Mouse (Mus musculus) embryonic facial prominence, embryonic 10.5 days (tissue): ENCODE results near the gene St6galnac5. TPM values are rescaled to one million over a fixed set of nuclear protein-coding genes. Genes with fewer than 3 reads are reported as not detected.

ENCODE experiments used
- DNase-seq: peaks from one replicate; pipeline ENCODE4 v3.0.0-alpha.2; 2017; ENCODE audit warnings: low spot score
- H3K27ac ChIP-seq: fragments of 300-500 bp; sonication (generic); replicated peaks from 2 replicates; pipeline ENCODE4 v1.5.1; 2016; ENCODE audit warnings: mild to moderate bottlenecking
- H3K27me3 ChIP-seq: fragments of 300-500 bp; sonication (generic); replicated peaks from 2 replicates; pipeline ENCODE4 v1.6.1; 2016; ENCODE audit warnings: low read depth, mild to moderate bottlenecking; ENCODE audit not compliant: poor library complexity, severe bottlenecking
- H3K36me3 ChIP-seq: fragments of 300-500 bp; sonication (generic); replicated peaks from 2 replicates; pipeline ENCODE4 v1.6.1; 2016; ENCODE audit warnings: mild to moderate bottlenecking, moderate library complexity
- H3K4me1 ChIP-seq: fragments of 300-500 bp; sonication (generic); 2 replicates; pipeline ENCODE4 v1.6.1; 2016
- H3K4me3 ChIP-seq: fragments of 300-500 bp; sonication (generic); 2 replicates; pipeline ENCODE4 v1.5.1; 2016; ENCODE audit warnings: mild to moderate bottlenecking, moderate library complexity
- H3K9me3 ChIP-seq: fragments of 300-500 bp; sonication (generic); 2 replicates; pipeline ENCODE4 v1.6.1; 2016; ENCODE audit warnings: mild to moderate bottlenecking
- WGBS: fragments of 180-500 bp; shearing (Covaris S2); methylation state at CpG from one replicate; pipeline ENCODE4 v1.1.7; 2016; 5-methylcytosine and 5-hydroxymethylcytosine counted together
- polyA plus RNA-seq: library from polyadenylated mRNA; unstranded; fragments of >200 nt; fragmentation: Nextera tagmentation; extraction: Ambion mirVana; gene quantifications from 2 replicates; pipeline ENCODE4 v1.2.1, GENCODE M21; 2016

Gene St6galnac5
- 1.4 and 2.0 TPM in 2 replicates for polyA plus RNA-seq

DNA sequence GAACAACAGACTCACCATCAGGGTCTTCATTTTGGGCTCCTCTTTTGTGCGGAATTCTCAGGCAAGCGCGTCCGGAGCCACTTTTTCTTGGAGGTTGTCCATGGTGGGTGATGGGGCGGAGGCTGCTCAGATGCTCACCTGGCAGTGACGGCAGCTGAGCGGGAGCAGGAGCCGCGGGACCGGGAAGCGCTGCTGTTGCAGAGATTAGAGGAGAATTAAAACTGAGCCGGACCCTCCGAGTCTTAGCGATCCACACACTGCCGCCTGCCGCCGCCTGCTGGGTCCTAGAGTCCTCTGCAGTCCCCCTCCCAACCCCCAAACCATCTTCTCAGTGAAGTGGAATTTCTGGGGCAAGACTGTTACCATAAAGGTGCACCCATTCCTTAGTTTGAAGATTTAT, at the start of gene St6galnac5:
Gene St6galnac5 (minus strand): TSS at position 259 of the 400 bp plus-strand sequence.
- Histone ChIP-seq H3K4me1 (peaks cover 20% of the 10 kb centered on the region), H3K4me3 (peak within 1 kb of the TSS; percentile 69), H3K36me3 (no peaks in the 10 kb centered on the region), H3K9me3 (no peaks in the 10 kb centered on the region), H3K27me3 (peaks cover 57% of the 10 kb centered on the region), H3K27ac (peak within 1 kb of the TSS; percentile 66)
- DNase-seq: peak; percentile 70
- under 1% methylated on average over 17 of the region's 17 CpGs for WGBS

GRCm38 (mm10) chr3:153030756-153031155, 48.7 kb upstream of the St6galnac5 start:
- DNase-seq: no peak
- H3K4me1 ChIP-seq: peaks cover 7% of the 10 kb centered on the region; the same call in 1 of the 2 replicates
- H3K27ac ChIP-seq: no peak overlapping the region
- no peaks in the 10 kb centered on the region for H3K36me3 ChIP-seq
- H3K4me3 ChIP-seq: no peak overlapping the region
- WGBS: 93% methylated on average over 5 of the region's 5 CpGs
- H3K27me3 ChIP-seq: no peaks in the 10 kb centered on the region
- no peaks in the 10 kb centered on the region for H3K9me3 ChIP-seq

DNA sequence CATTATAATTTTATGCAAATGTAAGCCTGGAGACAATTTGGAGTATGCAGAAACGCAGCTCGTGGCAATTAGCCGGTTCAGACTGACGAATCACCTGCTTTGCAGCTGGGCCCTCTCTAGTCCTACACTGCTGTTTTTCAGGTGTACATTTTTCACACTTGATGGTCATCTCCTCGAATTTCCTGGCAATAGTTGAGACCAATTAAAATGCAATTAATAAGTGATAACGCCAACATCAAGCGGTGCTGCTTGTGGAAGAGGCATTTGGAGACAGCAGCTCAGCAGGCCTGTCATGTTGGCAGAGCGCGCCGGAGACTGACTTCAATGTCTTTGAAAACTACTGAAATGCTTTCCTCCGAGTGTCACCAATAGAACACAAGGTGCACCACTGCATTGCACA, 42.0 kb upstream of the St6galnac5 start:
- DNase-seq: no peak
- no peak overlapping the region for H3K27ac ChIP-seq
- no peak overlapping the region for H3K4me3 ChIP-seq
- H3K4me1 ChIP-seq: no peaks in the 10 kb centered on the region
- H3K27me3 ChIP-seq: no peaks in the 10 kb centered on the region
- 88% methylated on average over 11 of the region's 11 CpGs for WGBS
- no peaks in the 10 kb centered on the region for H3K9me3 ChIP-seq
- no peaks in the 10 kb centered on the region for H3K36me3 ChIP-seq

- WGBS: 82% methylated on average over 10 of the region's 10 CpGs
- no peak for DNase-seq
- H3K9me3 ChIP-seq: no peaks in the 10 kb centered on the region
- H3K27ac ChIP-seq: no peak overlapping the region
- H3K4me1 ChIP-seq: no peaks in the 10 kb centered on the region
- no peak overlapping the region for H3K4me3 ChIP-seq
- H3K36me3 ChIP-seq: no peaks in the 10 kb centered on the region
- H3K27me3 ChIP-seq: no peaks in the 10 kb centered on the region
These were observed 36.0 kb upstream of the St6galnac5 start for GRCm38 (mm10) chr3:153018051-153018450.

GRCm38 (mm10) chr3:153016355-153016754, 34.3 kb upstream of the St6galnac5 start:
- Histone ChIP-seq H3K36me3 (no peaks in the 10 kb centered on the region), H3K4me3 (no peak overlapping the region), H3K4me1 (no peaks in the 10 kb centered on the region; the same call in 1 of the 2 replicates), H3K27ac (no peak overlapping the region), H3K27me3 (no peaks in the 10 kb centered on the region), H3K9me3 (no peaks in the 10 kb centered on the region)
- 66% methylated on average over 8 of the region's 8 CpGs for WGBS
- no peak for DNase-seq

- no peaks in the 10 kb centered on the region for H3K36me3 ChIP-seq
- no peak for DNase-seq
- no peak overlapping the region for H3K4me3 ChIP-seq
- no peak overlapping the region for H3K27ac ChIP-seq
- no peaks in the 10 kb centered on the region; the same call in 1 of the 2 replicates for H3K4me1 ChIP-seq
- no peaks in the 10 kb centered on the region for H3K9me3 ChIP-seq
- H3K27me3 ChIP-seq: no peaks in the 10 kb centered on the region
- WGBS: 90% methylated on average over 6 of the region's 6 CpGs
These were observed 24.8 kb upstream of the St6galnac5 start for GRCm38 (mm10) chr3:153006893-153007292.

DNA sequence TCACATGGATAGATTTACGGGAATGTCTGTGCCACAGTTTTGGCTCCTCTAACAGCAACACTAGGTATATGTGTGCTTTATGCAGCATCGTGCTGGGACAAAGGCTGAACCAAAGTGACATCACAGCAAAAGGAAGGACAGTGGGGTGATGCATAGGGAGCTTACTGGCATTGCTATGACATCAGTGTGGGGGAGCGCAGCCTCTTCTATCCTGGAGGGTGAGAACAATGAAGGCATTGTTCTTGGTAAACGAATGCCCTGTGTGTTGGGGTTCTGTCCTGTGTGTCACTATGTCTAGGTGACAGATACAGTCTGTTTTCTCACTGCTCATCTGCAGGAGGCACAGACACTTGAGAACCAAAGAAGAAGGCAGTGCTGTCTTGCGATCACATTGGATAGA, 16.9 kb upstream of the St6galnac5 start:
- Histone ChIP-seq H3K4me3 (no peak overlapping the region), H3K36me3 (no peaks in the 10 kb centered on the region), H3K27ac (no peak overlapping the region), H3K4me1 (peaks cover 20% of the 10 kb centered on the region), H3K9me3 (no peaks in the 10 kb centered on the region), H3K27me3 (no peaks in the 10 kb centered on the region)
- DNase-seq: no peak
- 57% methylated on average over 5 of the region's 5 CpGs for WGBS

DNA sequence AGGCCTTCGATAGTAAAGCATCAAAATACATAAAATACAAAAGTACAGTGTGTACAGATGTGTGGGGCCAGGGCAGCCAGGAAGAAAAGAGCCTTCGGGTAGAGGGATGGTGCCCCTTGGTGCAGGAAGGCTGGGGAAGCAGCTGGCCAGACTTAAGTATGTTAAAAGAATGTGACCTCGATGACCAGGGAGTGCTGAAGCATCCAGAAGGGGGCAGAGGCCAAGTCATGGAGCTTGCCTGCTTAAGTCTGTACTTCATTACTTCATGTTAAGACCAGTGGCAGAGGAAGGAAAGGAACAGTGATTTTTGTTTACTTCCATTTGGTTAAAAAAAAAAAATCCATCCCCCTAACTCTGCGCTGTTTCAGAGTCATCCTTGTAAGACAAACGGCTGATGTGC, 16.1 kb upstream of the St6galnac5 start:
- no peak overlapping the region; the same call in 1 of the 2 replicates for H3K27ac ChIP-seq
- peaks cover 20% of the 10 kb centered on the region for H3K4me1 ChIP-seq
- H3K27me3 ChIP-seq: no peaks in the 10 kb centered on the region
- no peaks in the 10 kb centered on the region for H3K36me3 ChIP-seq
- WGBS: 30% methylated on average over 5 of the region's 5 CpGs
- no peaks in the 10 kb centered on the region for H3K9me3 ChIP-seq
- no peak overlapping the region for H3K4me3 ChIP-seq
- DNase-seq: peak; percentile 37

DNA sequence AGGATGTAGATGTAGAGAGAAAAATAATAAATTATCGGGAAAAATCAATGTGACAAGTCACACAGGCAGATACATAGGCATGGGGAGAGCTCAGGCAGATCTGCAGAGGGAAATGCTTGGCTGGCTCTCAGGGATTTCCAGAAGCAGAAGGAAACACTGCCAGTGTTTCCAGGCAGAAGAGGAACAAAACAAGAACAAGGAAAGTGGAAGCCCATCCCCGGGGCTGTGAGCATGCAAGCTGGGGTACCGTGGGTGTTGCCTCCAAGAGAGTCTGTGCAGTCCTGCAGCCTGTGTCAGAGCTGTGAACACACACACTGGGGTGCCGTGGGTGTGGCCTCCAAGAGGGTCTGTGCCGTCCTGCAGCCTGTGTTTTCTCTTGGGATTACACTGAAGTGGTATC, 11.6 kb upstream of the St6galnac5 start:
- H3K9me3 ChIP-seq: no peaks in the 10 kb centered on the region
- no peaks in the 10 kb centered on the region for H3K36me3 ChIP-seq
- H3K27ac ChIP-seq: no peak overlapping the region
- H3K4me3 ChIP-seq: no peak overlapping the region
- no peaks in the 10 kb centered on the region for H3K27me3 ChIP-seq
- WGBS: 70% methylated on average over 5 of the region's 5 CpGs
- H3K4me1 ChIP-seq: peaks cover 15% of the 10 kb centered on the region
- DNase-seq: no peak

GRCm38 (mm10) chr3:152990787-152991186, 8.7 kb upstream of the St6galnac5 start:
- Histone ChIP-seq H3K36me3 (no peaks in the 10 kb centered on the region), H3K4me3 (no peak overlapping the region), H3K9me3 (no peaks in the 10 kb centered on the region), H3K4me1 (no peaks in the 10 kb centered on the region), H3K27ac (no peak overlapping the region), H3K27me3 (no peaks in the 10 kb centered on the region)
- no peak for DNase-seq
- WGBS: 94% methylated on average over 2 of the region's 2 CpGs

DNA sequence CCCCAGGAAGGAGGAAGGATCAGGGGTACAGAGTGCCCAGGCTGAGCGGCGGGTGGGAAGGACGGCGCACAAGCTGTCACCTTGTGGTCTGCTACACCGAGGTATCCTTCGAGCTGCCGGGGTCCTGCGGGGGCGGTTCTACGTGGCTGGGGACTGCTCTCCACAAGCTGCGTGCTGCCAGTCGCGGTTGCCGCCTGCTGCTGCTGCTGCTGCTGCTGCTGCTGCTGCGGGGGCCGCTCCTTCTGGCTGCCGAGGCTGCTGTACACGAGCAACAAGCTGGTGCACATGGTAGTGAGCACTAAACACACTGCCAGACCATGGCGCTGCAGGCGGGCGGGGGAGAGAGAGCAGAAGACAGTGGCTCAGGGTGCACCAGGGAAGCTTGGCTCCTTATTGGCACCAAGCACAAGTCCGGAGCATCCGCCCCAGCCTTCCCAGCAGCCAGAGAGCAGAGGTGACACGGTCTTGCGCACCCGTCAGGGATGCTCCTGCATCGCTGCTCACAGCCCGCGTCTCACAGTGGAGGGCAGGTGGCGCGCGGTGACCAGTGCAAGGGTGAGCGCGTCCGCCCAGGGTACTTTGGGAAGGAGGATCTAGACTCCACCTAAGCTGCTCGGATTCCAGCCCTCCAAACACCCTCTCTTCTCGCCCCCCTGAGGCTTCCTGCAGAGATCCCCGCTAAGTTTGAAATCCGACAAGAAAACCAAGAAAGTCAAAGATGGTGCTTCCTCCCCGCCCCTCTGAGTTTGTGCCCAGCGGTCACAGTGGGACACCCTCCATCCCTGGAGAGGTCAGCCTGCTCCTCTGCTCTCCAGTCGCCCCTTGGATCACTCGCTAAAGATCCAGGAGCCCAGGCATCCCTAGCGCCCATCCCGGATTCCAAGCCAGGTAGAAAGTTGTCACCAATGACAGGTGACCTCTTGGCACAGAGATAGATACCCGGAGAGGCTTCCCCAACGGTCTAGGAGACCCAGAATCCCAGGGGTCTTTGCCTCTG, 770 bp downstream of the St6galnac5 start:
- peak; percentile 64 for DNase-seq
- H3K36me3 ChIP-seq: no peaks in the 10 kb centered on the region
- H3K9me3 ChIP-seq: no peaks in the 10 kb centered on the region
- H3K4me1 ChIP-seq: peaks cover 20% of the 10 kb centered on the region
- peak overlapping the region; percentile 66 for H3K27ac ChIP-seq
- under 1% methylated on average over 47 of the region's 47 CpGs for WGBS
- peaks cover 57% of the 10 kb centered on the region for H3K27me3 ChIP-seq
- peak overlapping the region; percentile 69 for H3K4me3 ChIP-seq

GRCm38 (mm10) chr3:152980431-152980830, 1.6 kb downstream of the St6galnac5 start:
- peaks cover 20% of the 10 kb centered on the region for H3K4me1 ChIP-seq
- peak overlapping the region; percentile 69 for H3K4me3 ChIP-seq
- peak; percentile 31 for DNase-seq
- no peak overlapping the region for H3K27ac ChIP-seq
- H3K36me3 ChIP-seq: no peaks in the 10 kb centered on the region
- peaks cover 57% of the 10 kb centered on the region for H3K27me3 ChIP-seq
- no peaks in the 10 kb centered on the region for H3K9me3 ChIP-seq
- 10% methylated on average over 6 of the region's 6 CpGs for WGBS
